Mouse (Mus musculus) stomach, postnatal 0 days (tissue): ENCODE data around the gene Prm2. TPM values are rescaled to one million over a fixed set of nuclear protein-coding genes. Genes with fewer than 3 reads are reported as not detected.

ENCODE experiments used
- ATAC-seq: fragments of 200-750 bp; cut with Nextera tagmentation; 2 replicates; pipeline ENCODE4 v1.8.0; 2017; ENCODE audit not compliant: low FRiP score, low TSS enrichment
- DNase-seq: peaks from one replicate; pipeline ENCODE4 v3.0.0-alpha.2; 2016; ENCODE audit warnings: low spot score
- H3K27ac ChIP-seq: fragments of 300-500 bp; sonication (generic); replicated peaks from 2 replicates; pipeline ENCODE4 v1.5.1; 2014; ENCODE audit warnings: mild to moderate bottlenecking, control low read depth
- H3K27me3 ChIP-seq: fragments of 300-500 bp; sonication (generic); 2 replicates; pipeline ENCODE4 v1.6.1; 2014; ENCODE audit warnings: low read length; ENCODE audit not compliant: control insufficient read depth, insufficient read depth
- H3K36me3 ChIP-seq: fragments of 300-500 bp; sonication (generic); 2 replicates; pipeline ENCODE4 v1.6.1; 2014; ENCODE audit warnings: low read length, mixed read lengths; ENCODE audit not compliant: control insufficient read depth, insufficient read depth
- H3K4me1 ChIP-seq: fragments of 300-500 bp; sonication (generic); replicated peaks from 2 replicates; pipeline ENCODE4 v1.6.1; 2014; ENCODE audit warnings: antibody characterized with exemption; ENCODE audit not compliant: control insufficient read depth, insufficient read depth
- H3K4me2 ChIP-seq: fragments of 300-500 bp; sonication (generic); replicated peaks from 2 replicates; pipeline ENCODE4 v1.6.1; 2014; ENCODE audit warnings: low read depth, mild to moderate bottlenecking, control low read depth, moderate library complexity
- H3K4me3 ChIP-seq: fragments of 300-500 bp; sonication (generic); 2 replicates; pipeline ENCODE4 v1.5.1; 2014; ENCODE audit warnings: low read depth, low read length, control low read depth
- H3K9ac ChIP-seq: fragments of 300-500 bp; sonication (generic); 2 replicates; pipeline ENCODE4 v1.6.1; 2014; ENCODE audit warnings: mild to moderate bottlenecking, low read length, control low read depth, mixed read lengths
- H3K9me3 ChIP-seq: fragments of 300-500 bp; sonication (generic); 2 replicates; pipeline ENCODE4 v1.6.1; 2016; ENCODE audit warnings: low read length; ENCODE audit not compliant: control insufficient read depth
- CTCF ChIP-seq: IDR thresholded peaks from 2 replicates; pipeline ENCODE4 v1.5.1; 2016; ENCODE audit warnings: antibody characterized with exemption, low read depth, mild to moderate bottlenecking, moderate library complexity
- EP300 ChIP-seq: optimal IDR thresholded peaks from 2 replicates; pipeline ENCODE3; 2016; ENCODE audit warnings: antibody characterized with exemption
- WGBS: fragments of 180-500 bp; shearing (Covaris S2); extraction: QIAGEN DNeasy Blood & Tissue Kit; methylation state at CpG from one replicate; pipeline ENCODE4 v1.1.7; 2014; 5-methylcytosine and 5-hydroxymethylcytosine counted together
- polyA plus RNA-seq: library from polyadenylated mRNA; unstranded; fragments of >200 nt; fragmentation: Nextera tagmentation; extraction: Ambion mirVana; gene quantifications from 2 replicates; pipeline ENCODE4 v1.2.1, GENCODE M21; 2015

The Prm2 gene
- polyA plus RNA-seq, 1 experiment from 2014 or later, result not detected

DNA sequence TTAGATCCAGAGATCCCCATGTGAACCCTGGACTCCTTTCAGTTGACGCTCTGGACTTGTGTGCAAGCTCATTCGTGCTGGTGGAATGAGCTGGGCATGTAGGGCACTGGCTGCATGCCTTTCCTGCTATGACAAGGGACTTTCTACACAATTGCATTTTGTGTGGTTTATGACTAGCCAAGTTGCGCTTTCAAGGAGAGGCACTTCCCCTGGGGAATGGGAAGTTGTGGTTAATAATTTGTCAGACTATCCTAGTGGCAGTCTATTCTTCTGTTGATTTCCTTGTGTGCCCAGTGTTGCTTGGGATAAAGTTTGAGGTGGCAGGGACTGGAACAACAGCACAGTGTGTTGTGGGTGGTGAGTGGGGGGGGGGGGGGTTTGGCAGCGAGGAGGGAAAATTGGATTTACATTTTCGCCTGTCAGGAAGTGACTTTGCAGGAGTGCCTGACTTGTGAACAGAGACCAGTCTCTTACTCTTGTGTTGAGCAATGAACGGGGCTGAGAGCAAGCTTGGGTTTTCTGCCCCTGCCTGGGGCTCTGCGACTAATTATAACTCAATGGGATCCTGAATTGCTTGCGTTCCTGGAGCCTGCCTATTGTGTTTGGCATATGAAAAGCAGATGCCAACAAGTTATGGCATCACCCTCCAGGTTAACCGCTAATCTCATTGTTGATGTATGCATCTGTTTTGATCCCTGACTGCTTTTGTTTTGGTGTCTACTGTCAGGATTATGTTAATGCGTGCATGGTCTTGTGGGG, 42.7 kb upstream of the Prm2 start:
- WGBS, result 39% methylated on average over 9 of the region's 10 CpGs
- no peak overlapping the region for H3K4me3 ChIP-seq
- H3K9ac ChIP-seq, result no peak overlapping the region
- H3K27me3 ChIP-seq, result no peaks in the 10 kb centered on the region
- no peaks in the 10 kb centered on the region for H3K36me3 ChIP-seq
- peak overlapping the region; percentile 79 for H3K27ac ChIP-seq
- H3K4me1 ChIP-seq, result peaks cover 10% of the 10 kb centered on the region
- no peak for TF ChIP-seq EP300
- TF ChIP-seq CTCF, result no peak
- no peaks in the 10 kb centered on the region for H3K9me3 ChIP-seq
- H3K4me2 ChIP-seq, result no peak overlapping the region
- DNase-seq (peak; percentile 57), ATAC-seq (peak; percentile 83)

DNA sequence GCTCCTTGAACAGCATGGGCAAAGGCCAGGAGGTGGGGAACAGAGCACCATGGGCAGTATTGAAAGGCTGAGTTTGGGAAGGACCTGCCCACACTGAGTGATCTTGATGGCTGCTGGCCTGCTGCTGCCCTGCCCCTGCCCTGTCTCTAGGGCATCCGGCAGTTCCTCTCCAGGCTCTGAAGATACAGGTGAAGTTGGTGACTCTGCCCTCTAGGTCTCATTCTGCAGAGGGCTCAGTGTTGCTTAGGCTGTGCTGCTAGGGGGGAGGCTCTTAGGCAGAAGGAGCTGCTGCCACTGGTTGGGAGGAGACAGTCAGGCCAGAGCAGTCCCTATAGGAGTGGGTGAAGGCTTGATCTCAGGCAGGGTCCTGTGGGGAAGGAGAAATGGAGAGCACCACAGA, 42.0 kb upstream of the Prm2 start:
- peak overlapping the region; percentile 79 for H3K27ac ChIP-seq
- H3K4me2 ChIP-seq, result no peak overlapping the region
- H3K27me3 ChIP-seq, result no peaks in the 10 kb centered on the region
- TF ChIP-seq EP300, result no peak
- no peak for TF ChIP-seq CTCF
- DNase-seq (no peak), ATAC-seq (no peak)
- peaks cover 6% of the 10 kb centered on the region; the same call in 1 of the 2 replicates for H3K4me1 ChIP-seq
- 70% methylated on average over 1 of the region's 1 CpGs for WGBS
- no peak overlapping the region for H3K4me3 ChIP-seq
- H3K36me3 ChIP-seq, result no peaks in the 10 kb centered on the region
- no peak overlapping the region for H3K9ac ChIP-seq
- H3K9me3 ChIP-seq, result no peaks in the 10 kb centered on the region

DNA sequence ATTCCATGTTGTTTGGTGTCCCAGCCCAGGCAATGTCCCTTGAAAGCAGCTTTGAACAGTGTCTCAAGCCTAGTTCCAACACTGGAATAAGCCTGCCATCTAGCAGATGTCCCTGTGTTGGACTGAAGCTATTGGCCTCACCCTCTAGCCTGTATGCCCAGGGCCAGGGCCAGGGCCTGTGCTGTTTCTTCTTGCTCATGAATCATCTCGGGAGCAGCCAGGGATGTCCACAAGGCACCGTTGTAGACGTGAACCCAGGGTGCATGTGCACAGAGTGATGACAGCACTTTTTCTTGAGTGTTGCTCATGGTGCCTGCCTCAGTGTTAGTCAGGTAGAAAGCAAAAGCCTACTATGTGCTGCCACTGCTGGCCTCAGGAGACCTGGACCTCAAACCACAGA, 41.3 kb upstream of the Prm2 start:
- ATAC-seq, result no peak
- Histone ChIP-seq H3K27me3 (no peaks in the 10 kb centered on the region), H3K4me1 (peaks cover 6% of the 10 kb centered on the region; the same call in 1 of the 2 replicates), H3K9me3 (no peaks in the 10 kb centered on the region), H3K36me3 (no peaks in the 10 kb centered on the region), H3K4me2 (no peak overlapping the region), H3K9ac (no peak overlapping the region), H3K27ac (no peak overlapping the region), H3K4me3 (no peak overlapping the region)
- no peak for DNase-seq
- TF ChIP-seq EP300 (no peak), CTCF (no peak)
- 61% methylated on average over 3 of the region's 3 CpGs for WGBS

DNA sequence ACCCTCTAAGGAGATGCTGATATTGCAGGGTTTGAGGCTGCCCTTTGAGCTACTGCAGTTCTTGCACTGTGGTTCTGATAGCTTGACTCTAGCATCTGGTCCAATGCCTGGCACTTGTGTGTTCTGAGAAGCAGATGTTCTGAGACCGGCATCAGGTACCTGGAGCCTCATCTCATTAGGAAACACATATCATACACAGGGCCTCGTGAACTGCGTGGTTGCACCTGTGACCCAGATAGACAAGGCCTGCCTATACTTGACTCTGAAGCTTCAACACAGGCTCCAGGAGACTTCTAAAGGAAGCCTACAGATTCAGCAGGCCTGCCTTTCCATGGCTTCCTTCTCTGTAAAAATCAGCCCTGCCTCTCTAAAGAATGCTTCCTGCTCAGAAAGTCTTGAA, 40.5 kb upstream of the Prm2 start:
- Histone ChIP-seq H3K27me3 (no peaks in the 10 kb centered on the region), H3K36me3 (no peaks in the 10 kb centered on the region), H3K4me1 (peaks cover 6% of the 10 kb centered on the region; the same call in 1 of the 2 replicates), H3K4me3 (no peak overlapping the region), H3K4me2 (no peak overlapping the region), H3K9ac (no peak overlapping the region), H3K27ac (no peak overlapping the region; the same call in 1 of the 2 replicates), H3K9me3 (no peaks in the 10 kb centered on the region)
- WGBS, result 73% methylated on average over 3 of the region's 3 CpGs
- TF ChIP-seq EP300, result no peak
- no peak for TF ChIP-seq CTCF
- DNase-seq (no peak), ATAC-seq (no peak)

DNA sequence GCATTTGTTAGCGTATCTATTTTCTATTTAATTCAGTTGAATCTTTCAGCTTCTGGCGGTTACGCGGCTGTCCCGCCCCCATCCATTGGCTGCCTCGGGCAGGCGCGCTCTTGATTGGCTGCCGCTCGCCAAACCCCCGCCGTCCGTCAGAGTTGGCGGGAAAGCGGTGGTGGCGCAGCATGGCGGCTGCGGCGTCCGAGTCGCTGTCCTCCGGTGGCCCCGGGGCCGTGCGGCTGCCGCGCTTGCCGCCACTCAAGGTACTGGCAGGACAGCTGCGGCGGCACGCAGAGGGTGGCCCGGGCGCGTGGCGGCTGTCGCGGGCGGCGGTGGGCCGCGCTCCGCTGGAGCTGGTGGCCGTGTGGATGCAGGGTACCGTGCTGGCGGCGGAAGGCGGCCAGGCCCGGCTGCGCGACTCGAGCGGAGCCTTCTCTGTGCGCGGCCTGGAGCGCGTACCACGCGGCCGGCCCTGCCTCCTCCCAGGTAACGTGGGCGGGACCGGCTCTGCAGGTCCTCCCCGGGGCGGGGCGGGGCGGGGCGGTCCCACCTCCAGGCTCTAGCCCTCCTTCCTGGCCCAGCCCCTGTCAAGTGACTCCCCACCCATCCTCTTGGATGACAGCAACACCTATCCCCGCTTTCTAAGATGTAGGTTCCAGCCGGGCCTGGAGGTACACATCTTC, 39.1 kb upstream of the Prm2 start, which contains the start of gene Rmi2:
Gene Rmi2 (plus strand): TSS at position 149 of the 677 bp plus-strand sequence.
- Histone ChIP-seq H3K4me2 (peak within 1 kb of the TSS; percentile 96), H3K4me3 (peak within 1 kb of the TSS; percentile 69), H3K4me1 (peaks cover 6% of the 10 kb centered on the region; the same call in 1 of the 2 replicates), H3K27ac (peak within 1 kb of the TSS; percentile 86), H3K27me3 (no peaks in the 10 kb centered on the region), H3K9me3 (no peaks in the 10 kb centered on the region), H3K36me3 (no peaks in the 10 kb centered on the region), H3K9ac (peak within 1 kb of the TSS; percentile 76)
- DNase-seq (peak; percentile 91), ATAC-seq (peak; percentile 90)
- under 1% methylated on average over 52 of the region's 69 CpGs for WGBS
- TF ChIP-seq EP300, result no peak
- TF ChIP-seq CTCF, result no peak

DNA sequence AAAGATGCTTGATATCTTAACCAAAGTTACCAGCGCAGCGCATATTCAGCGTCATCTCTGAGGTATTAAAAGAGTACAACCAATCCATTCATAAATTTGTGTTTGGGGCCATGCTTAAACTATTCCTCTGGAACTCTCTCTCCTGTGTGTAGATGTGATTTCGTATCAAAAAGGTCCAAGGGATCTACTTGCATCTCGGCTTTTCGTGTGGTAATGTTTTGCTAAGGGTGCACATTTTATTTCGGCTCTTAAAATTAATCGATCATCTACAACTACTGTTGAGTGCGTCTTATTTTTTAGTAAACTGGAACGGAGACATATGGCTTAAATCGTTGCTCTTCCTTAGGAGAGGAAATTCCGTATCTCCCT, 38.6 kb upstream of the Prm2 start:
- Histone ChIP-seq H3K9ac (no peak overlapping the region), H3K27me3 (no peaks in the 10 kb centered on the region), H3K36me3 (no peaks in the 10 kb centered on the region), H3K4me3 (peak overlapping the region; percentile 69), H3K27ac (no peak overlapping the region; the same call in 1 of the 2 replicates), H3K4me1 (peaks cover 6% of the 10 kb centered on the region; the same call in 1 of the 2 replicates), H3K9me3 (no peaks in the 10 kb centered on the region), H3K4me2 (peak overlapping the region; percentile 96)
- DNase-seq (no peak), ATAC-seq (no peak)
- TF ChIP-seq EP300, result no peak
- no peak for TF ChIP-seq CTCF
- WGBS, result 2% methylated on average over 12 of the region's 12 CpGs
